Comparison of ENCODE assay signal across 9 mouse cellular contexts in genomic region chr2:129573701-129574273, GRCm38 (mm10). TPM values are rescaled to one million over a fixed set of nuclear protein-coding genes. Genes with fewer than 3 reads are reported as not detected.
A peak's percentile ranks its signal among the peaks of the same experiment; 100 is the strongest.
DNase-seq lines count a peak whose midpoint lies in the region; ATAC-seq and TF ChIP-seq lines count a peak whose summit lies in the region.
"Had no signal": no experiment of that assay in that cellular context is flagged by ENCODE, and none has a peak within 500 bp of the region (broad histone marks: within the 10 kb centered on the region; RNA-seq: fewer than 3 reads in every experiment).

No protein-coding gene starts in this region.

- no peak for TF ChIP-seq POLR2A in olfactory bulb, adult 2 months (IDR thresholded peaks at IDR 0.05; ENCODE audit: insufficient read depth, low read depth, low read length)

- no peak for TF ChIP-seq CTCF in olfactory bulb, adult 2 months (IDR thresholded peaks at IDR 0.05; ENCODE audit: insufficient read depth, low read depth, low read length)

- no peaks in the 10 kb centered on the region for H3K36me3 ChIP-seq in lung, embryonic 15.5 days
- H3K36me3 ChIP-seq in forebrain, embryonic 12.5 days (replicated peaks) = no peaks in the 10 kb centered on the region
- no peaks in the 10 kb centered on the region for H3K36me3 ChIP-seq in limb, embryonic 10.5 days

- H3K27me3 ChIP-seq in lung, embryonic 15.5 days = peaks cover 22% of the 10 kb centered on the region; the same call in 1 of the 2 replicates
- H3K27me3 ChIP-seq in forebrain, embryonic 12.5 days = no peaks in the 10 kb centered on the region; the same call in 1 of the 2 replicates
- H3K27me3 ChIP-seq in limb, embryonic 10.5 days (ENCODE audit: low read depth, poor library complexity, severe bottlenecking) = peaks cover 64% of the 10 kb centered on the region

- no peak overlapping the region for H3K4me3 ChIP-seq in lung, embryonic 15.5 days
- H3K4me3 ChIP-seq in forebrain, embryonic 12.5 days (replicated peaks) = peak overlapping the region; percentile 32
- H3K4me3 ChIP-seq in limb, embryonic 10.5 days = peak overlapping the region; percentile 44
- H3K4me3 ChIP-seq in olfactory bulb, adult 2 months (ENCODE audit: insufficient read depth, low read depth, low read length) = no peak overlapping the region

- H3K9me3 ChIP-seq in lung, embryonic 15.5 days = no peaks in the 10 kb centered on the region
- H3K9me3 ChIP-seq in forebrain, embryonic 12.5 days = no peaks in the 10 kb centered on the region
- no peaks in the 10 kb centered on the region for H3K9me3 ChIP-seq in limb, embryonic 10.5 days (replicated peaks)

- no peak overlapping the region for H3K9ac ChIP-seq in lung, embryonic 15.5 days
- peak overlapping the region; percentile 8; the same call in 1 of the 2 replicates for H3K9ac ChIP-seq in forebrain, embryonic 12.5 days

- H3K4me1 ChIP-seq in lung, embryonic 15.5 days = peaks cover 6% of the 10 kb centered on the region
- H3K4me1 ChIP-seq in forebrain, embryonic 12.5 days = peaks cover 17% of the 10 kb centered on the region
- peaks cover 13% of the 10 kb centered on the region for H3K4me1 ChIP-seq in limb, embryonic 10.5 days
- peaks cover 35% of the 10 kb centered on the region for H3K4me1 ChIP-seq in olfactory bulb, adult 2 months (ENCODE audit: control insufficient read depth, insufficient read depth, low read length)

- 26% methylated on average over 4 of the region's 4 CpGs for WGBS in lung, embryonic 15.5 days
- WGBS in forebrain, embryonic 12.5 days = 16% methylated on average over 4 of the region's 4 CpGs
- 26% methylated on average over 4 of the region's 4 CpGs for WGBS in limb, embryonic 10.5 days
- WGBS in olfactory bulb, adult 2 months = 29% methylated on average over 4 of the region's 4 CpGs

- no peak for DNase-seq in lung, postnatal 4 days
- DNase-seq in limb, embryonic 10.5 days (ENCODE audit: low spot score) = no peak
- DNase-seq in adrenal gland, postnatal 25 days = no peak

- 0 out of 2 replicates have a peak overlapping the region, but pooled peaks have one; percentile 25 for H3K4me2 ChIP-seq in lung, embryonic 15.5 days
- peak overlapping the region; percentile 60 for H3K4me2 ChIP-seq in forebrain, embryonic 12.5 days

- no peak for ATAC-seq in lung, embryonic 15.5 days (ENCODE audit: borderline replicate concordance, extremely low read depth, low FRiP score, low TSS enrichment)
- peak; percentile 58 for ATAC-seq in forebrain, embryonic 12.5 days (ENCODE audit: low FRiP score)
- ATAC-seq in erythroblast, adult 5-6 weeks (replicated peaks; ENCODE audit: low FRiP score, poor library complexity, severe bottlenecking) = no peak
- ATAC-seq: Patski had no signal

- no peak overlapping the region for H3K27ac ChIP-seq in lung, embryonic 15.5 days
- H3K27ac ChIP-seq in forebrain, embryonic 12.5 days = peak overlapping the region; percentile 78
- H3K27ac ChIP-seq in limb, embryonic 10.5 days = no peak overlapping the region
- peak overlapping the region; percentile 89 for H3K27ac ChIP-seq in olfactory bulb, adult 2 months (ENCODE audit: insufficient read depth, low read depth, low read length)

RNA-seq across cellular contexts. Expression of gene Sirpa, which starts 18.8 kb away (rescaled TPM):
- 18.4 and 20.6 TPM in 2 replicates for polyA plus RNA-seq in lung, embryonic 15.5 days (2015; fragmentation: Nextera tagmentation; extraction: Ambion mirVana)
- 18.2 and 20.0 TPM in 2 replicates for polyA plus RNA-seq in forebrain, embryonic 12.5 days (2016; fragmentation: Nextera tagmentation; extraction: Ambion mirVana)
- 10.6 and 11.5 TPM in 2 replicates for polyA plus RNA-seq in limb, embryonic 10.5 days (2016; fragmentation: Nextera tagmentation; extraction: Ambion mirVana)
- polyA plus RNA-seq in olfactory bulb, adult 2 months (2012; ENCODE audit: insufficient read depth, insufficient read length, low replicate concordance, missing spikeins) = not detected in 2 replicates
- total RNA-seq in adrenal gland, postnatal 25 days (2021) = 46.7 and 58.4 TPM in 2 replicates
- total RNA-seq in erythroblast, adult 5-6 weeks (2015; ENCODE audit: low replicate concordance) = 46.3 and 59.8 TPM in 2 replicates
- total RNA-seq in erythroblast, adult 5-6 weeks (2017; ENCODE audit: low replicate concordance) = 45.0 and 60.8 TPM in 2 replicates

RNA-seq across cellular contexts. Expression of gene F830045P16Rik, which starts 37.4 kb away (rescaled TPM):
- not detected in 2 replicates for polyA plus RNA-seq in lung, embryonic 15.5 days (2015; fragmentation: Nextera tagmentation; extraction: Ambion mirVana)
- not detected in 2 replicates for polyA plus RNA-seq in forebrain, embryonic 12.5 days (2016; fragmentation: Nextera tagmentation; extraction: Ambion mirVana)
- not detected in 2 replicates for polyA plus RNA-seq in limb, embryonic 10.5 days (2016; fragmentation: Nextera tagmentation; extraction: Ambion mirVana)
- polyA plus RNA-seq in olfactory bulb, adult 2 months (2012; ENCODE audit: insufficient read depth, insufficient read length, low replicate concordance, missing spikeins) = not detected in 2 replicates
- not detected in 2 replicates for total RNA-seq in adrenal gland, postnatal 25 days (2021)
- total RNA-seq in erythroblast, adult 5-6 weeks (2015; ENCODE audit: low replicate concordance) = 0.42 TPM in 1 of 2 replicates, not detected in the other
- not detected in 2 replicates for total RNA-seq in erythroblast, adult 5-6 weeks (2017; ENCODE audit: low replicate concordance)
- polyA plus RNA-seq: liver, embryonic 16.5 days; Patski had no signal

Comparison
In these comparisons a context has a peak if more than half of its experiments do, and no peak if none do; other contexts are left out.
1. H3K27ac ChIP-seq: peak in forebrain, embryonic 12.5 days (single experiment) and olfactory bulb, adult 2 months (single experiment); none in lung, embryonic 15.5 days (single experiment) and limb, embryonic 10.5 days (single experiment).
2. H3K4me3 ChIP-seq: peak in forebrain, embryonic 12.5 days (single experiment) and limb, embryonic 10.5 days (single experiment); none in lung, embryonic 15.5 days (single experiment) and olfactory bulb, adult 2 months (single experiment).